Mouse (Mus musculus) embryonic fibroblast, embryonic 13.5 days (primary cell): ENCODE data around the gene Ep300.

ENCODE experiments used
- CTCF ChIP-seq: IDR thresholded peaks from 2 replicates; pipeline ENCODE4 v1.5.1; 2011; ENCODE audit warnings: mild to moderate bottlenecking, control low read depth, low read length, moderate library complexity, borderline replicate concordance; ENCODE audit not compliant: insufficient read depth
- POLR2A ChIP-seq: IDR thresholded peaks from 2 replicates; pipeline ENCODE4 v1.6.1; 2011; ENCODE audit warnings: low read depth, mild to moderate bottlenecking, control low read depth, low read length, moderate library complexity

DNA sequence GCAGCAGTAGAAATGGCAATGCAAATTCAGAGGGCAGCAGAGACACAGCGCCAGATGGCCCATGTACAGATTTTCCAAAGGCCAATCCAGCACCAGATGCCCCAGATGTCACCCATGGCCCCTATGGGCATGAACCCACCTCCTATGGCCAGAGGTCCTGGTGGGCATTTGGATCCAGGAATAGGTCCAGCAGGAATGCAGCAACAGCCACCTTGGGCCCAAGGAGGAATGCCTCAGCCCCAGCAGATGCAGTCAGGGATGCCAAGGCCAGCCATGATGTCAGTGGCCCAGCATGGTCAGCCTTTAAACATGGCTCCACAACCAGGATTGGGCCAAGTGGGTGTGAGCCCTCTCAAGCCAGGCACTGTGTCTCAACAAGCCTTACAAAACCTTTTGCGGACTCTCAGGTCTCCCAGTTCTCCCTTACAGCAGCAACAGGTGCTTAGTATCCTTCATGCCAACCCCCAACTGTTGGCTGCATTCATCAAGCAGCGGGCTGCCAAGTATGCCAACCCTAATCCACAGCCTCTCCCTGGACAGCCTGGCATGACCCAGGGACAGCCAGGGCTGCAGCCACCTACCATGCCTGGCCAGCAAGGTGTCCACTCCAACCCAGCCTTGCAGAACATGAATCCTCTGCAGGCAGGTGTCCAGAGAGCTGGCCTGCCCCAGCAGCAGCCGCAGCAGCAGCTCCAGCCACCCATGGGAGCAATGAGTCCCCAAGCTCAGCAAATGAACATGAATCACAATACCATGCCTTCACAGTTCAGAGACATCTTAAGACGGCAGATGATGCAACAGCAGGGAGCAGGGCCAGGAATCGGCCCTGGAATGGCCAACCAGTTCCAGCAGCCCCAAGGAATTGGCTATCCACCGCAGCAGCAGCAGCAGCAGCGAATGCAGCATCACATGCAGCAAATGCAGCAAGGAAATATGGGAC lies 64.6 kb downstream of the Ep300 start:
- TF ChIP-seq CTCF (no peak), POLR2A (no peak)
